Mouse (Mus musculus) left cerebral cortex, adult 18-20 months (tissue): ENCODE data around the gene Vcpkmt. TPM values are rescaled to one million over a fixed set of nuclear protein-coding genes. Genes with fewer than 3 reads are reported as not detected.

Experiments
- DNase-seq, 2 experiments: peaks; one replicate each; pipeline ENCODE4 v3.0.0; 2021 to 2022; ENCODE audit warnings: low spot score in 2 of 2, mixed read lengths in 1 of 2
- microRNA-seq, 2 experiments: library from miRNA; unstranded; fragments of <30 nt; microRNA quantifications; one replicate each; pipeline ENCODE4 v1.2.0; 2021
- total RNA-seq, 2 experiments: library from RNA; stranded (reverse); gene quantifications; 2 replicates each; pipeline ENCODE4 v1.2.3; 2021

Gene Vcpkmt
- total RNA-seq, 2 experiments from 2014 or later, result 25.3 to 25.5 TPM

- no peak for DNase-seq
These were observed 44.4 kb downstream of the Vcpkmt start for GRCm38 (mm10) chr12:69538362-69538950.

GRCm38 (mm10) chr12:69537675-69538361 lies 45.0 kb downstream of the Vcpkmt start:
- peak; percentile 20 to 32 for DNase-seq

DNA sequence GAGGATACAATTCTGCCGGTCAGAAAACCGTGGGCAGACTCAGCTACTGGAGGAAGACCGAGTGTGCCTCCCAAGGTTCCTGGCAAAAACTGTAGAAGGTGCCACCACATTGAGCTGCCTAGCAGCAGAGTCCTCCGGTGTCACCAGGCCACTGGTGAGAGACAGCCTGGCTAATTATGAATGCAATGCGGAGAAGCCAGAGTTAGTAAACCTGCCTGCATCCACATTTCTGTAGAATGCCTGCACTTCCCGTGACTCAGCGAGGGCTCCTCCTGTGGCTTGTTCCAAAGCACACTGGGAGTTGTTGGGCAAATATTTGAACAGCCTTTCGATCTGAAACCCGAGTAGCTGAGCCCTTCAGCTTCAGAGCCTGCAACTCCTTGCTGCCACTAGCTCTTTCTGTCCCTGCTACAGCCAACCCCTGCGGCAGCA lies 45.6 kb downstream of the Vcpkmt start:
- DNase-seq, result peak; percentile 18 to 36

DNA sequence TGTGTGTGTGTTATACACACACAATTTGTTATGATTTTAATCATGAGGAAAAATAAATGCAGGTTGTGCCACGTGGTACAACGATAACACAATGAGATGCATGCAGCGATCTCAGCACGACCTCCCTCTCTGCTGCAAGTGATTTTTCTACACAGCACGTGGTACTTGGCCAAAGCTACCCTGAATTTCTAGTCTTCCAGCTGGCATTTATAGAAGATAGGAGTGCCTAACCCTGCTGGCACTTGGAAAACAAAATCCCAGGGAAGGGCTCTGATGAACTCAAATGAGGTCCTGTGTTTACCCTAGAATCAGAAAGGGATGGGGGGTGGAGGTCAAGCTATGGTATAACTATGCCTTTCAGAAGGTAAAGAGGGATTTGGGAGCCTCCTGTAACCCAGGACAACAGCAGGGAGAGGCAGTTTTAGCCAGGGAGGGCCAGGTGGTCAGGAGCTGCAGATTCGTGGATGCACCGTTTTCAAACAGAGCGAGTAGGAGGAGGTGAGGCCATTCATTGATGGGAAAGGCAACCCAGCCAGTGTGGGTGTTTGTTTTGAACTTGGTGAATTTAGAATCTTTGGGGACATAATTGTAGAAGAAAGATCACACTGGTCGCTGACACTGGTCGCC lies 46.1 kb downstream of the Vcpkmt start:
- no peak for DNase-seq

- DNase-seq, result no peak
These were observed 49.6 kb downstream of the Vcpkmt start for GRCm38 (mm10) chr12:69533237-69533636.

DNA sequence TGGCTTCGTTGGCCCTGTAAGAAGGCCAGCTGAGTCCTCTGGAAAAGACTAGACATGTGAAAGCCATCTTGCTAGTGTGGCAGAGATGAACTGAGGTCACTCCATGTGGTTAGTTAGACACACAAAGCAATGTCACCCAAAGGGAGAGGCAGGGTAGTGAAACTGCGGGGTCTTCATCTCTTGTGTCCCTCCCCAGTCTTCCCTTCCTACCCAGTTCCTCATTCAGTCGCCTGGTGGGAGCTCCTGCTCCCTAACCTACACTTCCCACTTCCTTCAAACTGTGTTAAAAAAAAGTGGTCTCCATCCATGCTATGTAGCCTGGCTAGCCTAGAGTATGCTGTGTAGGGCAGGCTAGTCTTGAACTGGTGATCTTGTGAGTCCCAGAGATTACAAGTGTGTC lies 50.3 kb downstream of the Vcpkmt start:
- no peak for DNase-seq

GRCm38 (mm10) chr12:69532091-69532490 lies 50.7 kb downstream of the Vcpkmt start:
- DNase-seq, result no peak

- DNase-seq, result no peak
These were observed 53.0 kb downstream of the Vcpkmt start for GRCm38 (mm10) chr12:69529694-69530403.

DNA sequence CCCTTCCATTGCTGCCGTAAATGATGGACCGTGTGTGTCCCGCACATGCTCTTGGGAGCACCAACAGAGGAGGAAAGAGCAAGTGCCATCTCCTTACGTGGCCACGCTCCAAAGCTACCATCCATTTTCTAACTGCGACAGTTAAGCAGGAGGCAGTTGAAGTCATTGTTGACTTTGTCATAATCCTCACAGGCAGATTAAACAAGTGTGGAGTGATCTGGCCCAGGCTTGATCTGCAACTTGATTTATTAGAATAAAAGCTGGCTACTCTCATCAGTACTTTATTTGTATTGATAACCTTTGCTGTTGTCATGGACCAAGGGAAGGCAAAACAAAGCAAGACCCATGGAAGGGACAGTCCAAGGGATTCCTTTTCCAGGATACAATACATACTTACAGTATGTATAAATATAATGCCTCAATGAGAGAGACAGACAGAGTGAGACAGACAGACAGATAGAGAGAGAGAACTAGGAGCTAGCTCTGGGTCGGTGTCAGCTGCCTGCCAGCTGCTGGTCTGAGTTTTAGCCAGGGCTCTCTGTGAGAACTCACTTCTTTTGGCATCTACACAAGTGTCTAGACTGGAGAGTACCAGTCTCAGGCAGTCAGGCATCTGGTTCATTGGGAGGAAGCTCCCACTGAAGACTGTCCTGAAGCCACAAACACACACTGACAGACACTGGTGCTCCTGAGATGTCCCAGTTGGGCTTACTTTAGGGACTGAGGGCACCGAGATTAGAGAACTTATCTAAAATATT lies 54.4 kb downstream of the Vcpkmt start:
- DNase-seq, result no peak

Small RNA genes within 50 kb of the gene (microRNA-seq; reads per million reads assigned to microRNA genes)
- gene Gm23018, result 0 reads per million in 2 experiments

Other genes with a start within 250 kb of the Vcpkmt start
- gene Nemf, start 225.9 kb downstream of the Vcpkmt start, total RNA-seq, result 10 to 100 TPM; 47.3 to 49.0 TPM
- 10 to 100 TPM; 56.6 to 57.9 TPM for gene Arf6, start 210.9 kb downstream of the Vcpkmt start, total RNA-seq
- under 1 TPM; 0.65 to 0.80 TPM for gene Gm9887, start 210.6 kb downstream of the Vcpkmt start, total RNA-seq
- 10 to 100 TPM; 36.3 to 39.6 TPM for gene Sos2, start 98.8 kb upstream of the Vcpkmt start, total RNA-seq
- 10 to 100 TPM; 21.9 TPM for gene L2hgdh, start 141.8 kb upstream of the Vcpkmt start, total RNA-seq
- gene Atp5s, start 141.9 kb upstream of the Vcpkmt start, total RNA-seq, result 10 to 100 TPM; 32.7 to 32.8 TPM
- gene Cdkl1, start 208.2 kb upstream of the Vcpkmt start, total RNA-seq, result 10 to 100 TPM; 33.2 to 35.5 TPM